Mouse (Mus musculus): ENCODE measurements around the gene Lxn.

DNA sequence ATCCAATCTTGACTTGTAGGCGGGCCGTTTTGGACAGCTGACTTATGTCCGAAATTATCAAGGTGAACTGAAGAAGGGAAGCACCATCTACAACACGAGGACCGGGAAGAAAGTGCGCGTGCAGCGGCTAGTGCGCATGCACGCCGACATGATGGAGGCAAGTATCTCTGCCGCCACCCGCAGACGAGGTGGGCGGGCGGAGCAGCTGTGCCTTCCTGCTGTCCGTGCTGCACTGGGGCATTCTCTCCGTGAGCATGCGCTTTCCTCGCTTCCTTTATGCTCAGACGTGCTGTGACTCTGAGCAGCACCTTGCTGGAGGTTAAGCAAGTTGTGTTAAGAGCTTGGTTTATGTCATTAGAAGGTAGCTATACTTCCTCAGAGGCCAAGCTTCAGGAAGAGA is 14.1 kb downstream of the Lxn start:
- TF ChIP-seq CTCF (conservative IDR thresholded peaks at IDR 0.05 in 1 of 2, IDR thresholded peaks at IDR 0.05 in 1 of 2; ENCODE audit: low read depth in 2 of 2, low read length in 2 of 2) (no peak), MXI1 (IDR thresholded peaks at IDR 0.05; ENCODE audit: low read depth, low read length) (no peak), USF1 (IDR thresholded peaks at IDR 0.05; ENCODE audit: low read depth, low read length) (no peak), TCF12 (IDR thresholded peaks at IDR 0.05; ENCODE audit: low read depth, low read length) (no peak), POLR2A (IDR thresholded peaks at IDR 0.05; ENCODE audit: low read depth, low read length) (no peak), GABPA (IDR thresholded peaks at IDR 0.05; ENCODE audit: insufficient replicate concordance, low read depth, low read length) (no peak), MAX (IDR thresholded peaks at IDR 0.05; ENCODE audit: low read length) (no peak), MAZ (IDR thresholded peaks at IDR 0.05; ENCODE audit: low read depth, low read length) (no peak), TBP (conservative IDR thresholded peaks at IDR 0.05; ENCODE audit: low read depth, low read length) (no peak), USF2 (conservative IDR thresholded peaks at IDR 0.05; ENCODE audit: low read depth, low read length) (no peak), POLR2AphosphoS2 (IDR thresholded peaks at IDR 0.05; ENCODE audit: low read depth, low read length) (no peak)
